Mouse (Mus musculus) heart, adult 2 months (tissue): Measurements from ENCODE around the gene Fyn.

Source experiments
- CTCF ChIP-seq: fragments of 200-600 bp; IDR thresholded peaks from 2 replicates; pipeline ENCODE4 v1.8.1; 2022; ENCODE audit warnings: antibody characterized with exemption, mild to moderate bottlenecking, moderate library complexity
- EP300 ChIP-seq: fragments of 200-500 bp; IDR thresholded peaks from 2 replicates; pipeline ENCODE4 v1.6.1; 2011; ENCODE audit warnings: low read depth, low read length, control low read depth; ENCODE audit not compliant: insufficient read depth

GRCm38 (mm10) chr10:39471714-39472531 is 103.3 kb downstream of the Fyn start:
- TF ChIP-seq EP300, result no peak
- no peak for TF ChIP-seq CTCF
